Mouse (Mus musculus) bone marrow, adult 2 months (tissue): Measurements from ENCODE around the gene Fgg. TPM values are rescaled to one million over a fixed set of nuclear protein-coding genes. Genes with fewer than 3 reads are reported as not detected.
A peak's percentile ranks its signal among the peaks of the same experiment; 100 is the strongest.

ENCODE experiments used
- H3K27ac ChIP-seq: fragments of 200-500 bp; 2 replicates; pipeline ENCODE4 v1.5.1; 2012; ENCODE audit warnings: low read depth, mild to moderate bottlenecking, control low read depth, inconsistent platforms, low read length; ENCODE audit not compliant: control insufficient read depth, poor library complexity, insufficient read depth
- H3K4me1 ChIP-seq: fragments of 200-500 bp; 2 replicates; pipeline ENCODE4 v1.6.1; 2011; ENCODE audit warnings: low read length; ENCODE audit not compliant: control insufficient read depth, insufficient read depth
- H3K4me3 ChIP-seq: fragments of 200-500 bp; replicated peaks from 2 replicates; pipeline ENCODE3; 2011; ENCODE audit warnings: mild to moderate bottlenecking, low read depth, low read length, control low read depth; ENCODE audit not compliant: control insufficient read depth
- CTCF ChIP-seq: fragments of 200-500 bp; IDR thresholded peaks from 2 replicates; pipeline ENCODE4 v1.5.1; 2011; ENCODE audit warnings: low read length, control low read depth; ENCODE audit not compliant: control insufficient read depth, insufficient read depth
- POLR2A ChIP-seq: fragments of 200-500 bp; IDR thresholded peaks from 2 replicates; pipeline ENCODE4 v1.6.1; 2011; ENCODE audit warnings: low read depth, mild to moderate bottlenecking, control low read depth, low read length, borderline replicate concordance; ENCODE audit not compliant: control insufficient read depth
- WGBS: fragments of 180-500 bp; shearing (Covaris S2); methylation state at CpG from one replicate; pipeline ENCODE4 v1.1.7; 2018; 5-methylcytosine and 5-hydroxymethylcytosine counted together
- polyA plus RNA-seq: library from polyadenylated mRNA; stranded (reverse); fragments of >200 nt; gene quantifications from 2 replicates; pipeline ENCODE4 v1.2.4, GENCODE M21; 2011; ENCODE audit warnings: low replicate concordance; ENCODE audit not compliant: missing spikeins, insufficient read depth, insufficient read length

The Fgg gene
- polyA plus RNA-seq, 1 experiment: 2.0 TPM

GRCm38 (mm10) chr3:82998772-82999463 is 8.6 kb upstream of the Fgg start:
- 30% methylated on average over 8 of the region's 8 CpGs for WGBS
- Histone ChIP-seq H3K4me1 (no peaks in the 10 kb centered on the region), H3K27ac (no peak overlapping the region), H3K4me3 (no peak overlapping the region)
- TF ChIP-seq CTCF: no peak
- TF ChIP-seq POLR2A: no peak

GRCm38 (mm10) chr3:82999995-83000394 is 7.5 kb upstream of the Fgg start:
- 84% methylated on average over 9 of the region's 9 CpGs for WGBS
- Histone ChIP-seq H3K4me3 (no peak overlapping the region), H3K4me1 (no peaks in the 10 kb centered on the region), H3K27ac (no peak overlapping the region)
- TF ChIP-seq POLR2A: no peak
- no peak for TF ChIP-seq CTCF

GRCm38 (mm10) chr3:83002191-83002590 is 5.3 kb upstream of the Fgg start:
- Histone ChIP-seq H3K27ac (no peak overlapping the region), H3K4me3 (no peak overlapping the region), H3K4me1 (no peaks in the 10 kb centered on the region)
- 0% methylated on average over 2 of the region's 2 CpGs for WGBS
- TF ChIP-seq CTCF (peak; percentile 33; the same call in 1 of the 2 replicates), POLR2A (no peak)

GRCm38 (mm10) chr3:83003068-83003467 is 4.5 kb upstream of the Fgg start:
- no peak for TF ChIP-seq CTCF
- no peak for TF ChIP-seq POLR2A

DNA sequence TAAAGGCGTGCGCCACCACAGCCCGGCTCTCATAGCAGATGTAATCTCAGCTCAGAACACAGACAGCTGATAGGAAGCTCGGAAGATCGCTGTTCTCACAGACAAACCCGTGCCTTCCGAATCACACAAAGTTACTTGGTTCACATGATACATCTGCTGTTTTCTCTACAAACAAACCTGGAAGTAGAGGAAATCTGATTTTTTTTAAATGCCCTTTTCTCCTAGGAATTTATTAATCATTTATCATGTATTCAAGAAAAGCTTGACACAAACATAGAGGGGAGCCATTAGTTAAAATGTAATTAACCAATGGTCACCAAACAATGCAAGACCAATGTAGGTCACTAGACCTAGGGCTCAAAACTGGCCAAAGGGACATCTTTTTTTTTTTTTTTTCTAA is 2.7 kb upstream of the Fgg start:
- no peak overlapping the region for H3K4me3 ChIP-seq
- no peak for TF ChIP-seq POLR2A
- TF ChIP-seq CTCF: no peak
- no peak overlapping the region for H3K27ac ChIP-seq
- no peaks in the 10 kb centered on the region for H3K4me1 ChIP-seq
- 89% methylated on average over 7 of the region's 7 CpGs for WGBS

More at GRCm38 (mm10) chr3:83003068-83003467, 4.5 kb upstream of the Fgg start:
- H3K4me1 ChIP-seq: no peaks in the 10 kb centered on the region
- no peak overlapping the region for H3K4me3 ChIP-seq
- 77% methylated on average over 8 of the region's 8 CpGs for WGBS
- H3K27ac ChIP-seq: no peak overlapping the region

DNA sequence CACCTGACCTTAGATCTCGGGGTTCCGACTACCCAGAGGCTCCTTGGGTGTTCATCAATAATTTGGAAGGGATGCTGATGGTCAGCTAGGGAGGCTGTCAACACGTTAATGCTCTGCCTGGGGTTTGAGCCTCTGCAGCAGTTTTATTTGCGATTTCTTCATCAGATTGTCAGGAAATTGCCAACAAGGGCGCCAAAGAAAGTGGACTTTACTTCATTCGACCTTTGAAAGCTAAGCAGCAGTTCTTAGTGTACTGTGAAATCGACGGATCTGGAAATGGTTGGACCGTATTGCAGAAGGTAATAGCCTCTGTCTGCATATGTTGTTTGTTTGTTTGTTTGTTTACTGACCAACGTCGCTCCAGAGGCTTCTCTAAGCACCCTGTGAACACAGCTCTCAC is 2.8 kb downstream of the Fgg start:
- TF ChIP-seq CTCF (no peak), POLR2A (no peak)
- H3K4me1 ChIP-seq: no peaks in the 10 kb centered on the region
- no peak overlapping the region for H3K27ac ChIP-seq
- WGBS: 74% methylated on average over 11 of the region's 11 CpGs
- H3K4me3 ChIP-seq: no peak overlapping the region

DNA sequence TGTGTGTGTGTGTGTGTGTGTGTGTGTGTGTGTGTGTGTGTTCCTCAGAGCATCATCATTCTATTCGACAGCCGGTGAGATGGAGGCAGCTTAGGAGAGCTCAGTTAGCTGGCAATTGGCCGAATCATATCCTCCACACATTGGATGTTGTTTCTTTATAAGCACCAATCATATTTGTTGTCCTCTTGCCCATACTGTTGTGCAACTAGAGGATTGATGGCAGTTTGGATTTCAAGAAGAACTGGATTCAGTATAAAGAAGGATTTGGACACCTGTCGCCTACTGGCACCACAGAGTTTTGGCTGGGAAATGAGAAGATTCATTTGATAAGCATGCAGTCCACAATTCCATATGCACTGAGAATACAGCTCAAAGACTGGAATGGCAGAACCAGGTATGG is 3.6 kb downstream of the Fgg start:
- no peaks in the 10 kb centered on the region for H3K4me1 ChIP-seq
- no peak for TF ChIP-seq POLR2A
- no peak for TF ChIP-seq CTCF
- no peak overlapping the region for H3K4me3 ChIP-seq
- 87% methylated on average over 4 of the region's 4 CpGs for WGBS
- H3K27ac ChIP-seq: no peak overlapping the region

DNA sequence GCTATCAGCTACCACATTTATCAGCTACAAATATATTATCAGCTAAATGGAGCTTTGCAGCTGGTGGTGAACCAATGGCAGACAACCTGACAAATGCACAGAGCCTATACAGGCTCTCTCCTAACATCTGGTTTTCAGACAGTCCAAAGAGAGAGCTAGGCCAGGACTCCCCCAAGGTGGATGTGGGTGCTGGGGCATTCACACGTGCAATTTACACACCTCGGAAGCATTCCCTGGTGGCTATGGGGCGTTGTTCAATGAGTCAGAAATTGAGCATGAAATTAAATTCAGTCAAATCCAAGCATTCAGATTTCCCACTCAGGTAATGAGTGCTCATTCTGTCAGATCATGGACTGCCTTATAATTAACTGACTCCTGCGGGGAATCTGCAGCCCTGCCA is 4.0 kb downstream of the Fgg start:
- 75% methylated on average over 4 of the region's 4 CpGs for WGBS
- H3K4me1 ChIP-seq: no peaks in the 10 kb centered on the region
- no peak overlapping the region for H3K27ac ChIP-seq
- no peak overlapping the region for H3K4me3 ChIP-seq
- no peak for TF ChIP-seq POLR2A
- no peak for TF ChIP-seq CTCF

DNA sequence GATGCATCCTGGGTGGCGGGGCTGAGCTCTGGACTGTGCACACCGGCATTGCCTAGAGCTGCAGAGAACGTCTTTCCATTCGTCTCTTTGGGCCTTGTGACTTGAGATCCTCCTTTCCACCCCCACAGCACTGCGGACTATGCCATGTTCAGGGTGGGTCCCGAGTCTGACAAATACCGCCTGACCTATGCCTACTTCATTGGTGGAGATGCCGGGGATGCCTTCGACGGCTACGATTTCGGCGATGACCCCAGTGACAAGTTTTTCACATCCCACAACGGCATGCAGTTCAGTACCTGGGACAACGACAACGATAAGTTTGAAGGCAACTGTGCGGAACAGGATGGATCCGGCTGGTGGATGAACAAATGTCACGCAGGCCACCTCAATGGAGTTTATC is 5.1 kb downstream of the Fgg start:
- Histone ChIP-seq H3K4me3 (no peak overlapping the region), H3K4me1 (no peaks in the 10 kb centered on the region), H3K27ac (no peak overlapping the region)
- 86% methylated on average over 19 of the region's 19 CpGs for WGBS
- TF ChIP-seq CTCF (no peak), POLR2A (no peak)
